Mouse (Mus musculus) embryo, embryonic 10 days (tissue): ENCODE measurements at regions not wholly inside any gene's neighbourhood (a gene's known extent, or its start where the extent isn't known, plus 50 kb on each side); places are given as distances from the start of the nearest gene placed in this dataset.
"Not testable (repeated sequence)": the region's sequence is repeated elsewhere in the genome, so short reads cannot be mapped to it uniquely, and the experiment has no call there.

Experiments
- DNase-seq: peaks from one replicate; pipeline ENCODE4 v3.0.0-alpha.2; 2015; ENCODE audit warnings: low spot score

DNA sequence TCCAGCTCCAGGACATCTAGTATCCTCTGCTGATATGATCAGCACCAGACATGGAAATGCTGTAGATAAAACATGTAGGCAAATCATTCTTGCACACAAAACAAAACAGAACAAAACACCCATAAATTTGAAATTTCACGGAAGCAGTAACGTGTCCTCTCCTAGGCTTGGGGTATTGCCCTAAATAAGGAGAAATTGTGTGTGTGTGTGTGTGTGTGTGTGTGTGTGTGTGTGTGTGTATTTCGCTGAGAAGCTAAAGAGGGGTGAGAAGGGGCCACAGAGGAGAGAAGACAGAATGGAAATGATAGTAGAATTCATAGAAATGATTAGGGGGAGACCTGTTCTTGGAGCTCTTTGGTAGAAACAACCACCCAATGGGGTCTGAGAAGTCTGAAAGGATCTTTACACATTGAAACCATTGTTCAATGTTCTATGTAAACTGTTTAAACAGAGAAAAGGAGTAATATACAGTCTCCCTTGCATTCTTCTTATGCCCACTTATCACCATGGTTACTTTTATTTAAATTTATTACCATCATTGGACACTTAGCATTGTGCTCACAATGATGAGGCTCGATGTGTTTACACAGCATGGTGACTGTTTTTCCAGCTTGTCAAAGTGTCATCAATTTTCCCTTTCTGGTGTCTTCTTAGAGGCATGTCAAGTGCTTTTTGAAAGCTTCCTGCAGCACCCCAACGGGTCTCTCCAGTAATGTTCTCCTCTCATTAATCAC is 317.3 kb upstream of the 4933412E24Rik start:
- DNase-seq = peak; percentile 32

- DNase-seq = no peak
Observed at GRCm38 (mm10) chr15:60317577-60317976, 301.2 kb upstream of the 4933412E24Rik start.

- DNase-seq = no peak
Observed at GRCm38 (mm10) chr15:60315210-60315609, 298.8 kb upstream of the 4933412E24Rik start.

GRCm38 (mm10) chr15:60309909-60310308 is 293.5 kb upstream of the 4933412E24Rik start:
- DNase-seq = no peak

DNA sequence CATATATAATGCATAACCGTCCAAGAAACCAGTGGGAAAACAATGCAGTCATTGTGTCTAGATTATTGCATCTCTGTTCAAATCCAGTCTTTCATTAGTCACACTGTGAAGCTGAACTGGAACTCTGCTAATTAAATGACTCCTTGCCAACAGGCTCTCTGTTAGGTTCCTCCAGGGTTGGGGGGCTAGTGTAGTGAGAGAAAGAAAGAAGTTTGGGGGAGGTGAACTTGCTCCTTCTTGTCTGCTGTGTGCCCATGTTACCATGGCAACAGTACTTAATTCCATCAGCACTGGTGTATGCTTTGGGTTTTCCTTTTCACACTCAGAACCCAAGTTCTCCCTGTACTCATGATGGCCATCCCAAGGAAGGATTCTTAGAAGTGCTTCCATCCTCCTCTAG is 292.6 kb upstream of the 4933412E24Rik start:
- no peak for DNase-seq

- no peak for DNase-seq
Observed at GRCm38 (mm10) chr15:60308126-60308525, 291.7 kb upstream of the 4933412E24Rik start.

DNA sequence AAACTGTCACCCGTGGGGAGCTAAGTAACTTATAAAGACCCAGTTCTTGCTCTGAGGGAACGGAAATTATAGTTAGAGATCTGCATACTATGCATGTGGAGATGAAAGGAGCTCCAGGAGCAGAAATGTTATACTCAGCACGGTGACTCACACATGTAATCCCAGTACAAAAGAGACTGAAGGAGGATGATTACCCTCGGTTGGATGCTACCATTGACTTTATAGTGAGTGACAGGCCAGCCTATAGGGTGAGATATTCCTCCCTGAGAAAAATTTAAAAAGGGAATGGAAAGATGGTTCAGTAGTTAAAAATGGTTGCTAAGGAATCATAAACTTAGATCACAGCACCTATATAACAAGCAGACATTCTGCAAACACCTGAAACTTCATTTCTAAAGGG is 287.1 kb upstream of the 4933412E24Rik start:
- no peak for DNase-seq

DNA sequence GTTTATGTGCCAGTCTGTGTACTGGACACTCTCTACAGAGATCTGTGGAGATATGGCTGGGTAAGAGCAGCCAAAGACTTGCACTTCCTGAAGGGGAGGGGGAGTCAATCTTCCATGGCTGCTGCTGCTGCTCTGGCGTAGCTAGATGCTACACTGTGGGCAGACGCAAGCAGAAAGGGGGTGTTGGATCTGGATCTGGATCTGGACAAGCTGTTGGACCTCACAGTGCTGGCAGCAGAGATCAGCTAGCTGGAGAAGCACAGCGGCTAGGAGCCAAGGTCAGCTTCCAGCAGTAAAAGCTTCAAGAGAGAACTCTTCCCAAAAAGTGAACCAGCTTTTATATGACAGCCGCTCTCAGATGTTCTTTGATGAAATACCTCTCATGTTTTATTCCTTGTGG is 285.5 kb upstream of the 4933412E24Rik start:
- no peak for DNase-seq

DNA sequence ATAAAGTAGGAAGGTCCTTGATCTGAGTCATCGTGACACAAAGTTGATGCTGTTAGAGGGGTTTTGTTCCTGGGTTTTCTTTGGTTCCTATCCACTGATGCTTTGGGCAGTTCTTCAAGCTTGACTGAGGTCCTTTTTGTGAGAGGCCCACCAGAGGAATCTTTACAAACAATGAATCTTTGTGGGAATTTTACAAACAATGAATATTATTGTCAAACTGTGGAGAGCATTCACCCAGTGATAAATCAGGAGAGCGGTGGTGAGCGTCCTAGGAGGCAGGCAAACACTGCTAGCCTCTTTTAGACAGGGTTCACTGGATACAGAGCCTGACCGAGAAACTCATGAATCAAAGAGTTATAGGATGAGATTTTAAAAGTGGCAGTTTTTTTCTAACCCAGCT is 268.9 kb upstream of the 4933412E24Rik start:
- DNase-seq = peak; percentile 17

DNA sequence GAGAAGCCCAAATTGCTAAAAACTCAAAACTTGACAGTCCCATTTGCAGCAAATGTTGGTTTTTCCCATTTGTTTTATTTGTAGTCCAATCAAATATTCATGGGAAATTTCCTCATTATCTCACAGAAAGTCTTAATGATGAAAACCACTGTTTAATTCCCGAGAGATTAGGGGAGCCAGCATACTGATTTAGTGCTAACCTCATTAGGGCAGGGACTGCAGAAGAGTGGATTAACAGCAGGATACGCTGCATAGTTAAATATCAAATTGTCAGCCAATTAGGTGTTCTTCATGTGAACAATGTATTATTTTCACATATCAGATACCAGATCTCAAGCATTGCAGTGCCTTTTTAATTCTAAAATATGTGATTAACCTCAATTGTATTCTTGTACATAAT is 264.0 kb upstream of the 4933412E24Rik start:
- no peak for DNase-seq

DNA sequence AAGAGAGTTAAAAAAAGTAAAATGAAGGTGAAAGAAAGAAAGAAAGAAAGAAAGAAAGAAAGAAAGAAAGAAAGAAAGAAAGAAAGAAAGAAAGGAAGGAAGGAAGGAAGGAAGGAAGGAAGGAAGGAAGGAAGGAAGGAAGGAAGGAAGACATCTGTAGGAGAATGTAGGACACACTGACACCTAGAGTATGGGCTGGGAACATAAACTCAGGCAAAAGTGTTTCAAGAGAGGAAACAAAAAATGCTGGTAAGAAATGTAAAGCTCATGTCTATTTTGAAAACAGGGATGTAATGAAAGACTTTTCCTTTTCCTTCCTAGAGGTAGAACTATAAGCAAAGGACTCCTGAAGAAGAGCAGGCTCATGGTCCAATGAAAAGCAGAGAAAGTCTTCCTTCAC is 237.2 kb upstream of the 4933412E24Rik start:
- DNase-seq = not testable (repeated sequence)

DNA sequence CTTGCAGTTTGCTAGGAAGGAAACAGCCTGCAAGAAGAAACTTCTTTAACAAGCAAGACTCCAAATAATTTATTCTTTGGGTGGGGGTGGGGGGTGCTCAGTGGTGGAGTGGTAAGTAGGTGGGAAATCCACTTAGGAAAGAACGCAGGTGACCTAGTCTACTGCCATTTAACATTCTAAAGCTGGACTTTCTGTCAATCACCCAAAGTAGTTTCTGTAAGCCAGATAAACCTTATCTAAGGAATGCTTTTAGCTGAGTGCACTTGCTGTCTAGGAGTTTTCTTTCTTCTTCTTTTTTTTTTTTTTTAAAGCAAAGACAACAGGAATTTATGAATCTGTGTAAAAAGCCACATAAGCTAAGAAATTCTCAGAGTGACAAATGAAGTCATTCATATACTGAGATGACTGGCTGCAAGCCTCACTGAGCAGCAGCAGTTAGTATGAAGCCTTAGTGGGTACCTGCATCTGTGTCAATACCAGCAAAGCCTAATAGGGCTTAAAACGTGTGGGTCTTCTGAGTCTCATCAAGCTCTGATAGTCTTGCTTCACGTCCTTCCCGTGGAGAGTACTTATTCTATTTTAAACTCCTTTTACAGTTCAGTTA is 210.0 kb upstream of the 4933412E24Rik start:
- DNase-seq = no peak

DNA sequence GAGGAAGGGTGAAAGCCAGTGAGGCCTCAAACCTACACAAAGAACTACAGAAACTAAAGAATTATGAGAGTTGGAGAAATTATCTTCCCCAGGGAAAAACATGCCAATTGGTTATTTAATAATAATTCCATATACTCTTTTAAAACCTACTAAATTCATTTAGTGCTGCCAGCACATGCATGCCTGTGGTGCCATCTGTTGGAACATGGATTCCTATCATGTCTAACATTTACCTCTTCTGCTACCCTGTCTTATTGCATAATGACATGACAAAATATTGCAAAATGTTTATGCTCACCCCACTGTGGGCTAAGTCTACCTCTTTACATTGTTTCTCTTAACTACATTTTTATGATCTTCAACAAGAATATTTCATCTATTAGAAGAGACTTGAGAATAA is 178.7 kb upstream of the 4933412E24Rik start:
- no peak for DNase-seq

DNA sequence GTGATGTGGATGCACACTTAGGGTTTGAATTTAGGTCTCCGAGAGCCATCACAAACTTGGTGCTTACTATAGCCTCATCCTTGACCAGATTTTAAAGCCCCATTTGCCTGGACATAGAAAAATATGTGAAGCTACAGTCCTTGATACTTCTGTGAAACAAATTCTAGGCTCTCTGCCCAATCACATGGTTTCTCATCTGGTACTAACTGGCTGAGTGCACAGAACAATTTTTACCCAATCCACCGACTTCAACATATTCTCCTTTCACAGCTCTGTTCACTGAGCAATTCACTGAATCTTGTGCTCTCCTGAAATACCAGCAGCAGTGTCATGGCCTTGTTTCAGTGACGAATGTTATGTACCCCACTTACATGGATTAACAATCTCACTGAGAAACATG is 176.7 kb upstream of the 4933412E24Rik start:
- no peak for DNase-seq

DNA sequence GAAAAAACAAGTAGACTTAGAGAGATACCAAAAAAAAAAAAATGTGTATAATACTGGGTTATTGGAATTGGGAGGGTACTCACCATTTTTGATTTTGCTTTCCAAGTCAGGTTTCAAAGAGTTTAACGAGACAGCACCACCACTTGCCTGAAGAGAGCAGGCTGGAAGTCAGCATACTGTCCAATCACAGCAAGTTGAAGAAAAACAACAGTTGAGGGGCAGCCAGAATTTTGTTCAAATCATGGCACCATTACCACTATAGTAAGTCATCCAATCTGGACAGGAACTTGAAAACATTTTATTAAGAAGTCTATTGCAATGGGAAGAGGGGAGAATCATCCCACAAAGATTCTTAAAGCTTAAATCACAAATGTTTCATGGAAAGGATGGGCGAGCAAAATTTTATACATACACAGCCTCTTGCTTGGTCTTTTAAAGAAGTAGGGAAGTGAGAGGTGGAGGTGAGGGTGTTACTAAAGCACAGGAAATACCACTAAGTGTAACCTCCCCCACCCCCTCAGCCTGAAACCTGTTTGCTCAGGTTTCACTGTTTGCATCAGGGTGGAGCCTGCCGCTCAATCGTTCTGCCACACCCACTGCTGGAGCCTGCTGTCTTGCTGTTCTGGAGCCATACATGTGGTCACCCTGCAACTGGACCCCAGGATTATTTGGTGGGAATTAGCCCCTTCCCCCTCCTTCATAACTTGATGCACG is 170.7 kb upstream of the 4933412E24Rik start:
- DNase-seq = no peak

DNA sequence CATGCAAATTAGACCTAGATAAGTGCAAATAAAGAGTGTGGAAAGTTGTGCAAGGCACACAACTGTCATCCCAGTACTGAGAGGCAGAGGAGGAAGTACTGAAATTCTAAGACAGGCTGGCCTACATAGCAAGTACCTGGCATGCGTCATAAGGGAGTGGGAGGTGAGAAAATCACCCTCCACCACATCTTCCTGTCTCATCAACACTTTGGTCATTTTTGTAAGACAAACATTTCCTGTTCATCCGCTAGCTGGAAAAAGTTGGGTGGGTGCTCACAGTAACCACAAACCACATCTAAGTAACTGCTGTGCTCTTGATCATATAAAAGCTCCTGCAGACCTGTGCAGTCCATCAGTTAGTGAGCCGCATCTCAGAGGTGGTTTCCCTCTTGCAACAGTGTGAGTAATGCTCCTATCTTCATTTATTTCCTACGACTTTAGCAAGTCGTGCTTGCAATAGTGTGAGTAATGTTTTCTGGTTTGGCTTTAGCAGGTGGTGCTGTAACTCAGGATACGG is 125.2 kb upstream of the 4933412E24Rik start:
- DNase-seq = no peak

GRCm38 (mm10) chr15:60136671-60137070 is 120.3 kb upstream of the 4933412E24Rik start:
- DNase-seq = no peak

DNA sequence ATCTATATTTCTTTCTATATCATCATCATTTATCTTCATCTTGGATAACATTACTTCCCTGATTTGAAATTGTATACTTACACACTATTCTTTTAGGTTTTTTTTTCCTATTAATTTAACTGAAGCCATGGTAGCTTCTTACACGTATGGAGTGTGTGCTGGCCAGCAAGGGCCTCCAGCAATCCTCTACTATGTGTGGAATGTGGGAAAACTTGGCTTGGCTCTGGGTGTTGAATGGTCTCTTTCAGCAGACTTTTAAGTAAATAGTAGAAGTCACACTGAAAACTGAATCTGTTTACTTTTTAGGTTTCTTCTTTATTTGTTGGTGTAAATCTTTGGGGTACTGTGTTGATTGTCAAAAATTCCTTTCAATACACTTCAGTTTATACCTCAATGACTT is 118.1 kb upstream of the 4933412E24Rik start:
- DNase-seq = no peak

DNA sequence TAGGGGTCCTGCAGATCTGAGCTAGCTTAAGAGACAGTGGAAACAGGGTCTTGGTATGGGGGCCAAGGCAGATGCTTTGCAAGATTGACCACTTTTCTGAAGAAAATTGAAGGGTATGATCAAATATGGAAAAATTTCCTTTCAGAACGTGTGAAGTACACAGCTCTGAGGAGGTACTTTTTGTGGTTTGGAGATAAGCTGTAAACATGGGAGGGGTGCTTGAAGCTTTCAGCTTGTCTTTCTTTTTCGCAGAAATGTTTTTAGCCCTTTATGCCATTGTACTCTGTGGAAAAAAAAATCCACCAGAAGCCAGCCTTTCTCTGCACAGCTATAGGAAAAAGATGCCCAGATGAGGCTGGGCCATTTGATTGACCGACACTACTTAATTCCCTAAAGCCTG is 116.3 kb upstream of the 4933412E24Rik start:
- no peak for DNase-seq

DNA sequence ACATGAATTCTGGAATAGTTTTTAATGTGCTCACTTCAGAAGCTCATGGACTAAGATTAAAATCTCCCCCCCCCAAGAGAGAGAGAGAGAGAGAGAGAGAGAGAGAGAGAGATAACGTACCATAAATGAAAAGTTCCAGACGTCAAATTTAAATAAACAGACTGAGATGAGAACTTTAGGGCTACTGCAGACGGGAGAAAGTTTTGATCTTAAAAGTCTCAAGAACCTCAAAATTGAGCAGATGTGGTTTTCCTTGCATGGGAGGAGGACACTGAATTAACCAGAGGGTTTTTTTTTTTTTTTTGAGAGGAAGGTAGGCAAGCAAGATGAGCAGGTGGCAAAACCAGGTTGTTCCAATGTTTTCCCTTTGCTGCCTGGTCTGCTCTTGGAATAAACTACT is 108.0 kb upstream of the 4933412E24Rik start:
- no peak for DNase-seq

- no peak for DNase-seq
Observed at GRCm38 (mm10) chr15:60119926-60120325, 103.5 kb upstream of the 4933412E24Rik start.

- DNase-seq = no peak
Observed at GRCm38 (mm10) chr15:60111885-60112284, 95.5 kb upstream of the 4933412E24Rik start.

DNA sequence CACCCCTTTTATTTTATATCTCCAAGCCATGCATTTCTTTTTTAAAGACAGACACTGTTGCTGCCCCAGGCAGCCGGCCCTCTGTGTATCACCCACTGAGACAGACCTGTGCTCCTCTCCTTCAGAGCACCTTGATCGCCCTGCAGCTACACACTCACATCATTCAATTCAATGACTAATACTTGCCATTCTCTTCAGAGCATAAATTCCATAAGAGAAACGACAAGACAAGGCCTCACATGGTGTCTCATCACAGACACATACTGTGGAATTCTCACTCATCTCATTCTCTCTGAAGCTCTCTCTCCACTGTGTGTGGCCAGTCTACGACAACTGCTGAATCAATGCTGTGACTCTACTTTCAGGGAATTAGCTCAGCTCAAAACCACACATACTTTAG is 94.6 kb upstream of the 4933412E24Rik start:
- no peak for DNase-seq
